Mouse (Mus musculus) spleen, postnatal 4 days (tissue): Measurements from ENCODE around the gene Arid1b.

ENCODE experiments used
- DNase-seq, 2 experiments: peaks; one replicate each; pipeline ENCODE4 v3.0.0; 2022; ENCODE audit warnings: low spot score in 2 of 2

Gene Arid1b

DNA sequence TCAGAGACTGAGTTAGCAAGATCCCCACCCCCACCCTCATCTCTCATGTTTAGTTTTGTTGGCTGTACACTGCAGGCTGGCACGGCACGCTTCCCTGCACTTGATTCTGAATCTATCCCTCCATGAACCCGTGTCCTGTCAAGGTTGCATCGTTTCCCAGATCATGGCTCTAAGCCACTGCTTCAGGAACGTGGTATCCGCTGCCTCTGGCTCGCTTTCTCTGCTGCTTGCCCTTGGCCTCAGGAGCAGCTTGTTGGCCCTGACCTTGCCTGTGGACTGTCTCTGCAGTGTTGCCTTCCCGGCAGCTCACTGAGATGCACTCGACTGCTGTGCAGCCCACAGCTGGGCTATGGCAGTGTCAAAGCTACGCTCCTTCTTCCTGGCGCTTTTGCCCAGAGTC, 252.6 kb downstream of the Arid1b start:
- DNase-seq: no peak

DNA sequence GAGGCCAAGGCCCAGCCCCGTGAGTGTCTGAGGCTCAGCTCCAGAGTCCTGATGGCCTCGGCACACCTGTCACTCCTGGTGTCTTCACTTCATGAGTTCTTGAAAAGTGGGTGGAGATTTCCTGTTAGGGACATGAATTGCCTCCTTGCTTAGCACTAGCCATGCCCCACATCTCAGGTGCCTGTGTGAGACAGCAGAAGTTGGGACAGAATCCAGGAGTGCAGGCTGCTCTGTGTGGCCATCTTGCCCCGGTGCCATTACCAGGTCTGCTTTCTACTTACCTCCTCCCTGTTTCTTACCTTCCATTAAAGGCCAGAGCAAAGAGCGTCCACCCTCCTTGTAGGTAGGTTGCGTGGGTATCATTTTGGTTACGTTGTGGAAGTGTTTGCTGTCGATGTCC, 253.1 kb downstream of the Arid1b start:
- no peak for DNase-seq

DNA sequence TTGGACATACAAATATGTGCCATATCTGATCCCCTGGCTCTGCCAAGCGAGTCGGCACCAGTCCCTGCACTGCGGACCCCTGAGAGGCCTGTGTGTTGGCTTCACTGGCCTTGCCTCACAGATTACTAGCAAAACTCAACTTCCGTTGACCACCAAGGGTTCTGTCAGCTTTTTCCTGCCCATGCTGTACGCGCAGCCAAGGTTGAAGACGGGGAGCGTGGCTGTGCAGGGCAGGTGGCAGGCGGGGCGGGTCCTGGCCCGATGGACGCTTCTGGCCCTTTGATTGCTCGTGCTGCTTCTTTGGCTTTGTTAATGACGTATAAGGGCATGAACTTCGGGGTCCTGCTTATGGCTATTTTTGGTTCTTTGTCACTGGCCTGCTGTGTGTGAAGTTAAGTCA, 253.6 kb downstream of the Arid1b start:
- DNase-seq: no peak

DNA sequence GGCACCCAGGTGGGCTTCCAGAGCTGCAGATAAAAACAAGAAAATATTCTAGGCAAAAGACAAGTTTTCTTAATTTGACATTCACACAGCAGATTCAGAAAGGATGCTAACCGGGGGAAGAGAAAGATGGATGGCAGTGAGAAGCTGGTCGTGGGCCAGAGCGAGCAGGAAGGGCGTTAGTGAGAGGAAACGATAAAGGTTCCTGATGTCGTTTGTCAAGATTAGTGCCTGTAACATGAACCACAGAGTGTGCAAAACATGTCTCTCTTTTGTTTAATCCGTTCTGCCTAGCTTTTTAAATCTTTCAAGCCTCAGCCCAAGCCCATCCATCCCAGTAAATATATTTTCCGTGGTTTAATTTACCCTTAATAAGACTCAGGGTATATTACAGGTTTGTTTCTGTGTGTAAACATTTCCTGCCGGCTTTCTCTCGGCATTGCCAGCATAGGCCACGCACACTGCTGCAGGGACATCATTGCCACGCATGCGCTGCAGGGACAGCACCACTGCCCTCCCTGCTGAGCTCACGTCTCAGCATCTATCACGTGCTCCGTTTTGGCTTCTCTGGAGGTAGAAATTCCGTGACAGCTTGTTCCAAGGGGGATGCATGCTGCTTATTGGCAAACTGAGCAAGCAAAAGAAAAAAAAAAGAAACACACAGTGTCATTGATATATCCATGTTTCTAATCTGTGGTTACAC, 255.0 kb downstream of the Arid1b start:
- DNase-seq: no peak

DNA sequence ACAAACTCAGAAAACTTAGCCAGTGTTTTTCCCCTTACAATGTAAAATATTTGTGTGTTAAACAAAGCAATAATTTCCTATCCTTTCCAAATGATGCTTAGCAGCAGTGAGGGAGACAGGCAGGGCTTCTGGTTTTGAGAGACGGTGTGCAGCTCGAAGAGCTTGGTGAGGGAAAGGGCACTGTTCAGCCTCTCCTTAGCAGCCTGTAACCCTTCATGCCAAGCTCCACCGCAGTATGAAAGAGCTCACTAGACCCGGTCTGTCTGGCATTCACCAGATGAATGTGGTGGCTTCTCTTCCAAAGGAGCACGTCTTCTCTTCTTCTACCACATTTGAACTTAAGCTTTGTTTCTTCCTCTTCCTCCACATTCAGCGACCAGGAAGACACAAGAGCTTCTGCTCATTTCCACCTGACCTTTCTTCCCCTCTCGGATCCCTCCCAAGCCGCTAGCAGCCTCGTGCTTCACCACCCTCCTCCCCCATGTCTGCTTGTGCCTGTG, 255.6 kb downstream of the Arid1b start:
- DNase-seq: no peak

DNA sequence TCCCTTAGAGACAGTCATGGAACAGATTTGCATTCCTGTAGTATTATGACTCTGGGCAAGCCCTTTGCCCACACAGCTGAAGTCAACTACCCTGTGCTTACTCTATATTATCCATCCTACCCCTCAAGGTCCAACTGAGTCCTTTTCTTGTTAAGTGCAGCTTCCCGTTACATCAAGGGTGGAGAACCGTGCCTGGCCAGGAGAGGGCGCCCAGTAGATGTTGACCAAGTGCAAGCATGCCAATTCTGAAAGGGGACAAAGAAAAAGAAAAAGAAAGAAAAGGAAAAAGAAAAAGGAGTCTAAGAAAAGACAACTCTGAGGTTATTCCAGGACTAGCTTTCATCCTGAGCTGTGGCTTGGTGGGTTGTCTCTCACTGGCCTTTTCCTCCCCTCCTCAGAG, 258.3 kb downstream of the Arid1b start:
- DNase-seq: peak; percentile 72 to 88

DNA sequence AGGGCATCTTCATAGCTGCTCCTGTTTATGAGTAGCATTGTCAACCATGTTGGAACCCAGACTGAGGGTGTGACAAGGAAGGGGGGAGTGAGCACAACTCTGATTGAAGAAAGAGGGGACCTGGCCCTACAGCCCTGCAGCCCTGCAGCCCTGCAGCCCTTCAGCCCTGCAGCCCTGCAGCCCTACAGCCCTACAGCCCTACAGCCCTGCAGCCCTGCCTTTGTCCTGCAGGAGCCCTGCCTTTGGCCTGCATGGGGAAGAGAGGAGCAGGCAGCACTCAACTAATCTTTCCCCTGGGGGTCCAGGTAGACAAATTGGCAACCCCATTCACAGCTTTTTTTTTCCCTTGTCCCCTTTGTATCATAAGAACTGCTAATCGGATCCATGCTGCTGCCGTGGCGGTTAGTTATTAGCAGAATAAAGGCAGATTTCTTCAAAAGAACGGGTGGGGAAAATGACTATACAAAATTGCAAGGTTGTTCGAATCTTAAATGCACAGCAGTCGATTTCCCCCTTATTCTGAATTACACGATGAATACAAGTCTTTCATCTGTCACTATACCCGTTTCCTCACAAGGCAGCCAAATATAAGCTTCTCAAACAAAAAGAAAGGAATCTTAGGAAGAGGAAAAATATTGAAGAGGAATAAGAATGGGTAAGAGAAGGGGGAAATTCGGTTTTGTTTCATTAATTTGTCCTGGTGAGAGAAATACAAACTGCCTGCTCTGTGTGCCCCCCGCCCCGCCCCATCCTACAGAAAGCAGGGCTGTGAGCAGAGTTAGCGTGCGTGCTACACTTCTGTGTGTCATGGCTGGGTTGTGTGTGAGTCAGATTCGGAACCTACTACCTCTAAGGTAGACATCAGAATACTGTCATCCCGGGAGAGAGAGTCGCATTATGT, 260.8 kb downstream of the Arid1b start:
- DNase-seq: no peak

DNA sequence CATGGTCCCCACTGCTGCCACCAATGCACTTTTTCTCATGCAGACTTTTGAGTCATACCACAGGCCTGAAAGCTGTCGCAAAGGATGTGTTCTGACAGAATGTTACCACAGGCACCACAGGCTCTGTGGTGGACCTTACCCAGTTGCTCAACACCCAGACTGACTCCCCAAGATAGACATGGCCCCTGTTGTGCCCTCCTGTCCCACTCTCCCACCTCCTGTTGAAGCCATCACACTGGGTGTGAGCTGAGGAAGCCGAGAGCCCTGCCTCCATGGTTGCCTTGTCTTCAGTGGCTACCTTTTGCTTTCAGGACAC, 261.4 kb downstream of the Arid1b start:
- no peak for DNase-seq

DNA sequence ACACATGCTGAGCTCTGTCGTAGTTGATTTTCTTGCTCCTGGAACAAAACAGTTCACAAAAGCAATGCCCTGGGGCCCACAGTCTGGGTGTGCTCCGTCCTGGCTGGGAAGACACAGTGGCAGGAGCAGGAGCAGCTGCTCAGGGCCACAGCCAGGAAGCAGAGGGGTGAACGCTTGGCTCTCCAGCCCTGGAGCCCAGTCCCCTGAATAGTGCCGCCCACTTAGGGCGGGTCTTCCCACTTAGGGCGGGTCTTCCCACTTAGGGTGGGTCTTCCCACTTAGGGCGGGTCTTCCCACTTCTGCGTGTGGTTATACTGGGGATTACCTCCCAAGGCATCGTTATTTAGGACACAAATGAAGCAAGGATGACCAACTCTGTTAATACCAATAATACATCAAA, 264.8 kb downstream of the Arid1b start:
- no peak for DNase-seq

DNA sequence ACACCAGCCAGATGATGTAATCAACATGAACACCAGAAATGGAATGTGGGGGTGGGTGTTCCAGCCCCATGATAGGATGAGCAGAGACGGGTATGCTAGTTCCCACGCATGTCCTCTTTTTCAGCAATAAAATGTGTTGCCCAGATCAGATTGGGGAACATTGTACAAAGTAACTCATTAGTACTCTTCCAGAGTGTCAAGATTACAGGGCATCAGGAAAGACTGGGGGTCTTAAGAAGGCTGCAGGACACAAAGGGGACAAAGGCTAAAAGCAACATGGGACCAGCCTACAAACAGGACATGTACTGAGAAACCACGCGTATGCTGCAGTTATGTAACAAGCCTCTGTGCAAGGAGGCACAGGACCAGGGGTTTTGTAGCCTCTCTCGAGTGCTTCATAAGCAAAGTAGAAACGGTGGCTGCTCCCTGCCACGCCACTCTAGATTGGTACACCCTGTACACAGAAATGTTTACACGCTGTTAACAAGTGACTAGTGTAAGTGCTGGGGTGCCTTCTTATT, 267.1 kb downstream of the Arid1b start:
- DNase-seq: no peak

DNA sequence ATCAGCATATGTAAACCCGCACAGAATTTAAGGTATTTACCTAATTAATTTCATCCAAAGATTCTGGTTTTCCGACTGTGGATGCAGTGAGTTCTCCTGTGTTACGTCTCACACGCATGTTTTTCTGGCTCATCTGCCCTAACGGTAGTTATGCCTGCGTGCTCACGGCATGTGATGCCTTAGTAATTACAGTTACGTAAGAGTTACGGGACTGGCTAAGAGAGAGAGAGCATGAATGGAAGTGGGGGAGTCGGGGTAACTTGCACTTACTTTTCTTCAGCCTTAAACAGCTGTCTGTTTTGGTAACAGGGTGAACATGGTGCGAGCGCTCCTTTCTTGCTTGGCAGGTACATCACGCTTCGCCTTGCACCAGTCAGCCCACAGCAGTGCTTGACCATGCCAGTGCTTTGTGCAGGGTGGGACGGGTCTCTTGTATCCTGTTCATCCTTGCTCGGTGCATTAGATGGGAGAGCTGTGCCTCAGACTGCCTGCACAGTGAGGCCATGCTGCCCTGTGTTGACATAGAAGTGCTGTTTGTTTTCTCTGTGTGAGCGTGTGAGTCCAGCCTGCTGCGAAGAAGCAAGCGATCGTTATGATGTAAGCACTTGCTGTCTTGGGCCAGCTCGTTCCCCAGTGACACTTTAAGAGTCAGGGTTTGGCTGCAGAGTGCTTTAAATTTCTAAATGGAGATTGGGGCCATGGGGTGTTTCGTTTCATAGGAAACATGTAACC, 267.9 kb downstream of the Arid1b start:
- DNase-seq: no peak

DNA sequence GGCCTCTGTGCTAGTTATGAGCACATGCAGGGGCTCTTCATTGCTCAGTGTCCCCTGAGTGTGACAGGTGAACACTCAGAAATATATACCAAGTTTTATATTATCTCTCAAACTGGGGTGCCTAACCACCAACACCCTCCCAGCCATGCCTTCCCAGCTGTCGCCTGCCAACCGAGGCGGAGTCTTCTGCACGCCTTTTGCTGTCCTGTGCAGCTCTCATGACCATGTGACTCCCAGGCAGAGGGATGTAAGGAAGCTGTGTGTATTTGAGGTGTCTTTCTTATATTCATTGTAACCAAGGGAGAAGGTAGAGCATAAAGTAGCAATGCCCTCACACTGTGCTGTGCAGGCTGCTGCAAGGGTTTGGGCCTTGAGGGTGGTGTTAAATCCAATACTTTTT, 268.7 kb downstream of the Arid1b start:
- DNase-seq: no peak

DNA sequence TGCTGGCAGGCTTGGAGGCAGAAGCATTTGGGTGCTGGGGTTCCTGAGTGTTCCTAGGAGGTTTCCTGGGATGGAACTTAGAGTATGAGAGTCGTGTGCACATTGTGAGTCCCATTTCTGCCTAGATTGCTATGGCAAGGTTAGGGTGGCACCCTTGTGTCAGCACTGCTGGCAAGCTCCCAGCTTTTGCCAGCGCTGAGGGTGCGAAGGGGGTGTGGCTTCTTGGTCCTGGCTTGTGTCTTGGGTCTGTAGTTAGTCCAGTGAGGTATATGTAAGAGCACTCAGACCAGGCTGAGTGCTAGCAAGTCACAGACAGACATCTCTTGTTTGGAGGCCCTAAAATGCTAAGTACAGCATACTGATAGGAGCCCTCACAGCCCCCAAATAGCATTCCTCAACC, 270.7 kb downstream of the Arid1b start:
- no peak for DNase-seq

DNA sequence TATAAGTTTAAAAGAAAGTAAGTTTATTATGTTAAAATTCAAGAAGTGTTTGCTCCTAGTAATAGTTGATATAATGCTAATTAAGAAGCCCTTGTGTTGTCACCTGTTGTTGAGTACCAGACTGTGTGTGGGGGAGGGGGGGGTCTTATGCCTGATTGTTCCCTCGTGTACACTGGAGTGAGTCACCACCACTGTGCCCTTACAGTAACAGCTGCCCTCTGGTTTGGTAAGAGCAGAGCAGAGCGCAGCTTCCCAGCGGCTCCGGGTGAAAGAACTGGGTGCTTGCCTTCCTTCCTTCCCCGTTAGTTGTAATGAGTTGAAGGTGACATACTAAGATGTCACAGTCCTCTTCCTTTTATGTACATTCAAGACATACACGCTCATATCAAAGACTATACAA, 271.5 kb downstream of the Arid1b start:
- DNase-seq: no peak

DNA sequence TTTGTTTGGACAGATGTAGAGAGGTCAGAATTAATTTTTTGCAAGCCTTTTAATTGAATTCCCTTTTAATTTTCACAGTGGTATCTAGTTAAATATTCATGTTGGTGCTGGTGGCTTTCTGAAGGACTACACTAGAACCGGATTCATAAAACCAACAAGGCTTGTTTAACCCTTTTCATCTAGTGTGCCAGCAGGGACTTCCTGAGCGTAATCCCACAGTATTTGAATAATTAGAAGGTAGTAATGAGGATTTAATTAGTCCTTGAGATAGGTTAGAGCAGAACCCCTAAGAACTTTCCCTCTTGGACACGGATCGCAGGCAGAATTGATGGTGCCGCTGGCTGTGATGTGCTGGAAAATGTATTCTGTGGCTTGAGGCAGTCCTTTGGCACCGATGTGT, 273.6 kb downstream of the Arid1b start:
- no peak for DNase-seq

DNA sequence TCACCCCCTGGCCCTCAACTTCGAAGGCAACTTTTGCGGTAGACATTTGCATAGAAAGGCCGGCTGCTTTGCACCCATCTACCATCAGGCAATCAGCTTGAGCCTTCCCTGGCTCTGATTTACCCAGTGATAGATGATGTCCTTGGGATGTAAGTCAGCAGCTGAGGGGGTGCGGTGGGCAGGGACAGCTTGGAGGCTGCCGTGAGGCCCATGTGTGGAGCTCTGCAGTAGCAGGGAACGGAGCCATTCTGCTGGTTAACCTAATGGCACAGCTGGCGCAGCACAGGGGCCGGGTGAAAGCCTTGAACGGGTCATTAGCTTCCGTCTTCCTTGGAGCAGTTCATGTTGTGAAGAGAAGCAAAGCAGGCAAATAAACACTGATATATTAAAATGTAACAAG, 275.2 kb downstream of the Arid1b start:
- no peak for DNase-seq

DNA sequence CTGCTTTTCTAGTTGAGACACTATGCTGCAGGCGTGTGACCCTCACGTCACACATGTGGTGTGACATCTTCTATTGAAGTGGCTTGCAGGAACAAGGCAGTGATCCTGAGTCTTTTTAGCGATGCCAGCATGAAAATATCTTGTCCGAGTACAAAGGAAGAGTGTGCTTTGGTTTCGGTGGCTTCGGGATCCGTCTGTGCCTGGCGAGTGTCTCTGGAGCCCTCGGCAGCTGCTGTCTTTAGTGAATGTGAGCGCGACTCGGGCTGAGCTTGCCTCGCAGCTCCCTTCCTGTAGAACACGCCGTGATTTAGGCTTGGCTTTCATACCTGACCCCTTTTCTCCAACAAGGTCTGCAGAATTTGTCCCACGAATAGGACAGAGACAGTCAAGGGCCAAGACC, 275.6 kb downstream of the Arid1b start:
- no peak for DNase-seq

DNA sequence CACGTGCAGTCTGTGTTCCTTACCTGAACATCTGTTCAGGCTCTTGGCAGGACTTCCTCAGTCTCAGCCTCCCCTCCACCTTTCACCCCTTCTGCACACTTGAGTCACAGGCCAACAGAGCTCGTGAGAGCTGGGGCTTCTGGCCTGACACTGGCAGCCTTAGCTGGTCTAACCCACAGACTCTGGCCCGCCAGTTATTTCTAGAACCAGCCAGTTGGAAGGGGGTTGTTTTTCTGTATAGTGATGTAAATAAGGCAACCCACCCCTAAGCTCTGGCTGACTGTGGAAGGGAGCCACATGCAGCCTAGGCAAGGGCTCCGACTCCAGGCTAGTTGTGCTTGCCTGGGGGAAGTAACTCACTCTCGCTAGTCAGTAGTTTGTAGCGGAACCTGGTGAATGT, 276.7 kb downstream of the Arid1b start:
- DNase-seq: no peak

DNA sequence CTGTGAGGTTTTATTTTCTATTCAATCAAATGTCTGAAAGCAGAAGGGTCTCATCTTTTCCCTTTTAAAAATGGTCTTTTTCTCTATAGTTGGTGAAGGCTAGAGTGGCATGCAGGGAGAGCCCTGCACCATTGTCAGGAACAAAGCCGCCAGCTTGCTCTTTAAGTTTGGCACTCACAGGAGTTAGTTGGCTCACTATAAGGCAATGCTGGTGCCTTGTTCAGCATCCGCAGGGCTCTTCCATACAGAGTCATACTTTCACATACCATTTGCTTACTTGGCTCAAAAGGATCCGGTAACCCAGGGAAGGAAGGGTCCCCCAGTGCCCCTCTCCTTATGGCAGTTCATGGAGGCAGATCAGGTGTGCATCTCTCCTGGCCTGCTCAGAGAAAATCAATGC, 279.0 kb downstream of the Arid1b start:
- no peak for DNase-seq

DNA sequence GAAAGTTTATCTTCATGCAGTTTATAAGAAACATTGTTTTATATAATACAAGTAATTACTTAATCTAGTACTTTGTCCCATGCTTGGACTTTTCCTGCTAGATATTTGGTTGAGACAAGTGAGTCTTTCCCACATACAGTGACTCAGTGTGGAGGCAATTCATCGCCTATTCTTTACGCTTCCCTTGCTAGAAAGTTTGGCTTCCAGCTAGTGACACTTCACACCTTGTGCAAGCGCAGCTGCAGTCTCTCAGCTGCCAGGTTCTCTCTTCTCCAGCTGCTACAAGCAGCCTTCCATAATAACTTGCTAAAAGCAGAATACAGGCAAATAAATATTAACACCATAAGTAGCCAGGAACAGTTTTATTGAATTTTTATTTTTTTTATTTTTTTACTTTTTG, 279.6 kb downstream of the Arid1b start:
- no peak for DNase-seq

DNA sequence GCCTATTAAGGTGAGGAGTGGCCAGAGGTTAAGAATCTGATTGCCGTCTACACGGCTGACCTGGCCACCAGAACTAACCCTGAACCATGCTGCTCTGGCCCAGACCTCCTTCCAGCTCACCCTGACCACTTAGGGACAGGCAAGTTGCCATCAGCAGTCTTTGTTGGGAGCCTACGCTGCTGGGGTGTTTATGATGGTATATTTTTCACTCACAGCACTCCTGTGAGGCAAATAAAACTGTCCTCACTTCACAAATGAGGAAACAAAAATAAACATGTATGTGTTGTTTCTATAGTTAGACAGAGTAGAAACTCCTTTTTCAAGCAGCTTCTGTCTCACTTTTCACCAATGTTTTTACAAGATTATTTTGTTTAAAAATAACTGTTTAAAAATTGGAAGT, 280.3 kb downstream of the Arid1b start:
- DNase-seq: no peak

DNA sequence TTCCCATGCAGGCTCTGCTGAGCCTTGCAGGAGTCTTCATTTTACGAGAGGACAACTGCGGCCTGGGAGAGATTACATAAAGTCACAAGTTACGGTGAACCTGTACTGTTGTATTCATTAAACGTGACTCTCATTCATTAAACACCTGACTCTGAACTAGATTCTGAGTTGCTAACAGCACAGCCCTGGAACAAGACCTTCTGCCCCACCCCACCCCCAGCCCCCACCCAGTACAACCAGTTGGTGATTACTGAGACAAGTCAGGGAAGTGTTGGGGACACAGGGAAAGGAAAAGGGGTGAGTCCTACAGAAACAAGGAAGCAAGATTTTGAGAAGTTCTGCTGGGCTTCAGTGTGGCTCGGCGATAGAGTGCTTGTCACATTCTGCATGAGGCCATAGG, 281.6 kb downstream of the Arid1b start:
- no peak for DNase-seq
